Mouse (Mus musculus) neural tube, embryonic 13.5 days (tissue): Measurements from ENCODE around the gene Dazap1. TPM values are rescaled to one million over a fixed set of nuclear protein-coding genes. Genes with fewer than 3 reads are reported as not detected.
"Not testable (repeated sequence)": the region's sequence is repeated elsewhere in the genome, so short reads cannot be mapped to it uniquely, and the experiment has no call there.

Source experiments
- ATAC-seq: fragments of 200-750 bp; cut with Nextera tagmentation; 2 replicates; pipeline ENCODE4 v1.8.0; 2017; ENCODE audit warnings: low read depth, mild to moderate bottlenecking, moderate TSS enrichment, moderate library complexity
- H3K27ac ChIP-seq: fragments of 300-500 bp; sonication (generic); replicated peaks from 2 replicates; pipeline ENCODE4 v1.5.1; 2015; ENCODE audit warnings: moderate library complexity, mild to moderate bottlenecking, inconsistent platforms
- H3K27me3 ChIP-seq: fragments of 300-500 bp; sonication (generic); 2 replicates; pipeline ENCODE4 v1.6.1; 2015; ENCODE audit warnings: mild to moderate bottlenecking, inconsistent platforms
- H3K36me3 ChIP-seq: fragments of 300-500 bp; sonication (generic); 2 replicates; pipeline ENCODE4 v1.6.1; 2015; ENCODE audit warnings: mild to moderate bottlenecking, inconsistent platforms
- H3K4me1 ChIP-seq: fragments of 300-500 bp; sonication (generic); replicated peaks from 2 replicates; pipeline ENCODE4 v1.6.1; 2015; ENCODE audit warnings: inconsistent platforms
- H3K4me2 ChIP-seq: fragments of 300-500 bp; sonication (generic); 2 replicates; pipeline ENCODE4 v1.6.1; 2015; ENCODE audit warnings: inconsistent platforms, mild to moderate bottlenecking, moderate library complexity
- H3K4me3 ChIP-seq: fragments of 300-500 bp; sonication (generic); 2 replicates; pipeline ENCODE4 v1.5.1; 2015; ENCODE audit warnings: mild to moderate bottlenecking, inconsistent platforms
- H3K9ac ChIP-seq: fragments of 300-500 bp; sonication (generic); 2 replicates; pipeline ENCODE4 v1.6.1; 2015; ENCODE audit warnings: moderate library complexity, mild to moderate bottlenecking, inconsistent platforms
- H3K9me3 ChIP-seq: fragments of 300-500 bp; sonication (generic); 2 replicates; pipeline ENCODE4 v1.6.1; 2016; ENCODE audit warnings: inconsistent platforms
- WGBS: fragments of 180-500 bp; shearing (Covaris S2); methylation state at CpG from one replicate; pipeline ENCODE4 v1.1.7; 2015; 5-methylcytosine and 5-hydroxymethylcytosine counted together
- polyA plus RNA-seq: library from polyadenylated mRNA; unstranded; fragments of >200 nt; fragmentation: Nextera tagmentation; extraction: Ambion mirVana; gene quantifications from 2 replicates; pipeline ENCODE4 v1.2.1, GENCODE M21; 2015

The Dazap1 gene
- polyA plus RNA-seq, 1 experiment from 2014 or later, result 59.8 TPM

DNA sequence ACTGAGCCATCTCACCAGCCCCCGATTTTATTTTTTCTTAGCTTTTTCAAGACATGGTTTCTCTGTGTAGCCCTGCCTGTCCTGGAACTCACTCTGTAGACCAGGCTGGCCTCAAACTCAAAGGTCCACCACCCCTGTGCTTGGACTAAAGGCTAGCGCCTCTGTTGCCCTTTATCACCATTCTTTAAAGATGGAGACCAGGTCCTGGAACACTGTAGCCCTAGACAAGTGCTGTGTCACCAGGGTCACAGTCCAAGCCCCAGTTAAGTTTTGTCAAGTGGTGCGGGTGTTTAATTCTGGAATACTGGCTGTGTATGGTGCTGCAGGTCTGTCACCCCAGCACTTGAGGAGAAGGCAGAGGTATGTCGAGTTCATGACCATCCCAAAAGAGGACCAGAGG lies 24.3 kb upstream of the Dazap1 start:
- no peak overlapping the region for H3K9ac ChIP-seq
- no peaks in the 10 kb centered on the region for H3K27me3 ChIP-seq
- H3K9me3 ChIP-seq, result no peaks in the 10 kb centered on the region
- peaks cover 100% of the 10 kb centered on the region for H3K36me3 ChIP-seq
- no peak overlapping the region for H3K27ac ChIP-seq
- WGBS, result 88% methylated on average over 4 of the region's 4 CpGs
- no peak for ATAC-seq
- no peak overlapping the region for H3K4me2 ChIP-seq
- peaks cover 15% of the 10 kb centered on the region for H3K4me1 ChIP-seq
- H3K4me3 ChIP-seq, result no peak overlapping the region

DNA sequence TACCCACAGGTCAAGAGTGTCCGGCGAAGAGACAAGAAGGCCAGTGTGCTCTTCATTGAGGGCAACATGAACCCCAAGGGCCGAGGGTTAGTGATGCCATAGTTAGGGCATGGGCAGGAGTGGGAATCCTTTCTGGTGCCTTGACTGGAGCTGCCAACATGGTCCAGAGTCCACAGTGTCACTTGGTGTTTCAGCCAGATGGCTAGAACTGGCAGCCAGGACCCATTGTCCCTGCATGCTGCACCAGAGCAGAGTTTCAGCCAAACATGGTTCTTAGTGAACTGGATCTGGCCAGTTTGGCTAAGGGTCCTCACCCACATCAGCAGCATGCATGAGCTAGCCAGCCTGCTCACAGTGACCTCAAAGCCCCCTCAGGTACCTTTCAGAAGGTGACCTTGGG lies 23.0 kb upstream of the Dazap1 start:
- peaks cover 3% of the 10 kb centered on the region for H3K4me1 ChIP-seq
- 85% methylated on average over 3 of the region's 3 CpGs for WGBS
- peaks cover 100% of the 10 kb centered on the region for H3K36me3 ChIP-seq

DNA sequence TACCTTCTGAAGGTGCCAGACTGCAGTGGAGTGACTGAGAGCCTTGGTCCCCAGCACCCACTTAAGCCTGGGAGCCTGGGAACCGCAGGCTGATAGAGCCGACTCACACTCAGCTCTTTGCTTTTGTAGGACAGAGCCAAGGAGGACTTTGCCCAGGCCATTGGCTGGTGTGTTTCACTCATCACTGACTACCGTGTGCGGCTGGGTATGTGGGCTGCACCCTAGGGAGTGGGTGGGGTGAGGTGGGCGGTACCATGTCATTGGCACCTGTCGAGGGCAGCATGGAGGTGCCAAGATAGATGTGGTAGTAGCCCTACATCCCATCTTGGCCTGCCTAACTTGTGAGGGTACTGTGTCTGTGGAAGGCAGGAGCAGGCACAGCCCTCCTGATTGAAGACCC lies 21.5 kb upstream of the Dazap1 start:
- Histone ChIP-seq H3K27ac (no peak overlapping the region), H3K9me3 (no peaks in the 10 kb centered on the region), H3K4me1 (no peaks in the 10 kb centered on the region; the same call in 1 of the 2 replicates), H3K36me3 (peaks cover 97% of the 10 kb centered on the region), H3K4me3 (no peak overlapping the region), H3K4me2 (no peak overlapping the region), H3K27me3 (no peaks in the 10 kb centered on the region), H3K9ac (no peak overlapping the region)
- 93% methylated on average over 6 of the region's 6 CpGs for WGBS
- ATAC-seq, result no peak

More for the DNA sequence above, 23.0 kb upstream of the Dazap1 start:
- no peak for ATAC-seq
- Histone ChIP-seq H3K27ac (no peak overlapping the region), H3K9ac (no peak overlapping the region), H3K4me2 (no peak overlapping the region), H3K27me3 (no peaks in the 10 kb centered on the region), H3K4me3 (no peak overlapping the region), H3K9me3 (no peaks in the 10 kb centered on the region)

DNA sequence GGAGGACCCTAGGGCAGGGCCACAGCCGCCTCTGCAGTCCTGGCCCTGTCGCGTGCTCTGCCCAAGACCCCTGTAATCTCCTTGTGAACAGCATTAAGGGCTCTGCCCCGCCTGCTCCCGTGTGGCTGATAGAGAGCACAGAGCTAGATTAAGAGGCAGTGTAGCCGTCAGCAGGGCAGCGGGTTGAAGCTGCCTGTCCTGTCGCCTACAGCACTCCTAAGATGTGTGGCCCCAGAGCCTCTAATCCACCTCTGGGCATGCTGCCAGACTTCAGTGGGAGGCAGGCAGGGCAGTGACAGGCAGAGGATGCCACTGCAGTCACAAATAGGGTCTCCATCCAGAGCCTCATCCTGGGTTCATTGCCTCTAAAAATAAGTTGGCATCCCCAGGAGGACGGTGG lies 19.2 kb upstream of the Dazap1 start:
- H3K4me2 ChIP-seq, result no peak overlapping the region
- no peaks in the 10 kb centered on the region for H3K9me3 ChIP-seq
- peak overlapping the region; percentile 17; the same call in 1 of the 2 replicates for H3K9ac ChIP-seq
- no peaks in the 10 kb centered on the region for H3K27me3 ChIP-seq
- H3K4me1 ChIP-seq, result peaks cover 6% of the 10 kb centered on the region
- whole genome bisulfite sequencing, result 74% methylated on average over 9 of the region's 9 CpGs
- H3K27ac ChIP-seq, result 0 out of 2 replicates have a peak overlapping the region, but pooled peaks have one; percentile 3
- ATAC-seq, result no peak
- H3K4me3 ChIP-seq, result no peak overlapping the region
- H3K36me3 ChIP-seq, result peaks cover 74% of the 10 kb centered on the region

DNA sequence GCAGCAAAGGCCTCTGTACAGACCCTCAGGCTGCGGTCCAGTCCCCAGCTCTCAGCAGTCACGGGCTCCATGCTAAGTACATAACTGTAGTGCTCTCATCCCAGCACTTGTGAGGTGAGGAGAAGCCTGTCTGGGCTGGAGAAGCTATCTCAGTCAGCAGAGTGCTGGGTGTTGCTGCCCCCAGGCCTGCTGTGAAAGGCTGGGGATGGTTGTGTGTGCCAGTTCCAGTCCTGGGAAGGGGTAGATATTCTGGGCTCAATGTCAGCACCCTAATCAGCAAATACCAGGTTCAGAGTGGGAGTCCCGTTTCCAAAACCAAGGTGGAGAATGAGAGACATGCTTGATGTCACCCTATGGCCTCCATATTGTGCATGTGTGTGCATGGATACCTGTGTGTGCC lies 18.7 kb upstream of the Dazap1 start:
- no peak overlapping the region for H3K27ac ChIP-seq
- H3K4me1 ChIP-seq, result peaks cover 6% of the 10 kb centered on the region

DNA sequence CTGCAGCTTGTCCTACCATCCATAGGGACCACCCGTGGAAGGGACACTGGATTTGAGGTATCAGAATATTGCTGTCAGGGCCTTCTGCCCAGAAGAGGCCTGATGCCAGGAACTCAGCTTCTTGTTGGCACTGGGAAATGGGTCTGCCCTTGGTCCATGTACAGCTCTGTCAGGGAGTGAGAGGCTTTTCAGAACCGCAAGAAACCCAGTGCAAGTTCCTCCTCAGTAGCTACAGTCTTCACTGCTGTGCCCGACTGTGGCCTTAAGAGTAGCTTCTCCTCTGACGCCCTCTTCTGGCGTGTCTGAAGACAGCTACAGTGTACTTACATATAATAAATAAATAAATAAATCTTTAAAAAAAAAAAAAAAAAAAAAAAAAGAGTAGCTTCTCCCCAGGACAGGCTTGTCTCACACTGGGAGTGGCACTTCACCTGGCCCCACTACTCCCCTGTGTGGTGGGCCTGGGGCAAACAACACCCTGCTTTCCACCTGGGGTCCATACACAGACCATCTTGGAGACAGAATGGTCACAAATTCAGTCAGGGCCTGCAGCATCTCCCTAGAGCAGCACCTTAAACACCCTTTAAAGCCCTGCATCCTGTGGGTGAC lies 16.4 kb upstream of the Dazap1 start:
- H3K4me1 ChIP-seq, result peaks cover 15% of the 10 kb centered on the region
- WGBS, result 34% methylated on average over 5 of the region's 5 CpGs
- 0 out of 2 replicates have a peak overlapping the region, but pooled peaks have one; percentile 58 for H3K9ac ChIP-seq
- H3K4me3 ChIP-seq, result no peak overlapping the region
- H3K27me3 ChIP-seq, result no peaks in the 10 kb centered on the region
- peaks cover 46% of the 10 kb centered on the region for H3K36me3 ChIP-seq
- H3K9me3 ChIP-seq, result no peaks in the 10 kb centered on the region
- no peak overlapping the region for H3K4me2 ChIP-seq
- ATAC-seq, result no peak
- H3K27ac ChIP-seq, result no peak overlapping the region

More for the DNA sequence above, 18.7 kb upstream of the Dazap1 start:
- WGBS, result 96% methylated on average over 3 of the region's 3 CpGs
- no peaks in the 10 kb centered on the region for H3K27me3 ChIP-seq
- no peak overlapping the region for H3K4me3 ChIP-seq
- H3K9ac ChIP-seq, result 0 out of 2 replicates have a peak overlapping the region, but pooled peaks have one; percentile 17
- peaks cover 69% of the 10 kb centered on the region for H3K36me3 ChIP-seq
- H3K4me2 ChIP-seq, result no peak overlapping the region
- H3K9me3 ChIP-seq, result no peaks in the 10 kb centered on the region
- ATAC-seq, result no peak

DNA sequence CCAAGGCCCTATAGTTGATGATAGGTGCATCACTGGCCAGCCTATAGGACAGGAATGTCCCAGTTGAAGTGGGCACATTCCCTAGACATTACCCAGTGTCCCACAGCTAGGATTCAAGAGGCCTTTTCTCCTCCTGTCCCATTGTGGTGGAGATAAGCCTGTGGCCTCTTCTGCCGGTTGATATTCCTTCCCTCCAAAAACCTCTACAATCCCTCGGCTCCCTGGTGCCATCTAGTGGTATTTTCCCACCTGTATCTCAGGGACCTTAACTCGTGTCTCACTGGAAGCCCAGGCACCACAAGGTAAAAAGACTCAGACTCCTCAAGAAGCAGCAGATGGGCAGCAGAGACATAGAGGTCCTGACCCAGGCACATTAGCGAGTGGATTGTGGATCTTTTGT lies 15.7 kb upstream of the Dazap1 start:
- 6% methylated on average over 4 of the region's 4 CpGs for WGBS
- H3K27me3 ChIP-seq, result no peaks in the 10 kb centered on the region
- peaks cover 22% of the 10 kb centered on the region for H3K4me1 ChIP-seq
- H3K9ac ChIP-seq, result peak overlapping the region; percentile 58
- H3K4me2 ChIP-seq, result no peak overlapping the region
- ATAC-seq, result 0 out of 2 replicates have a peak, but pooled peaks have one; percentile 16
- H3K27ac ChIP-seq, result peak overlapping the region; percentile 74
- peaks cover 39% of the 10 kb centered on the region for H3K36me3 ChIP-seq
- H3K9me3 ChIP-seq, result no peaks in the 10 kb centered on the region
- H3K4me3 ChIP-seq, result no peak overlapping the region

DNA sequence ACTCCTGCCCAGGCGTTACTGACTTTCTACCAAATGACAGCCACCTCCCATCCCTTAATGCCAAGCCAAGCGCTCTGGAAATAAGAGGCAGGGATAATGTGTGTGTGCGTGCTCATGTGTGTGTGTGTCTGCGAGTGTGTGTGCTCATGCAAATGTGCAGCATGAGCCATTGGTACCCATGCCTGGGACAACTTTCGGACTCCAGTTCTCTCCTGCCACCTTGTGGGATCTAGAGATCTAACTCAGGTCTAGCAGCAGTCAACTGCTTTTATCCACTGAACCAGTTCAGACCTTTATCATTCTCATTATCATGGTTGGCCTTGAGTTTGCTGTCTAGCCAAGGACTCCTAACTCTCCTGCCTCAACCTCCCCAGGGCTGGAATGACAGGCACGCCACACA lies 13.4 kb upstream of the Dazap1 start:
- no peak overlapping the region for H3K4me3 ChIP-seq
- H3K9ac ChIP-seq, result no peak overlapping the region
- no peaks in the 10 kb centered on the region for H3K27me3 ChIP-seq
- H3K4me2 ChIP-seq, result no peak overlapping the region
- 55% methylated on average over 6 of the region's 6 CpGs for WGBS
- no peak overlapping the region for H3K27ac ChIP-seq
- no peaks in the 10 kb centered on the region for H3K9me3 ChIP-seq
- ATAC-seq, result no peak
- H3K36me3 ChIP-seq, result peaks cover 18% of the 10 kb centered on the region
- H3K4me1 ChIP-seq, result peaks cover 30% of the 10 kb centered on the region

DNA sequence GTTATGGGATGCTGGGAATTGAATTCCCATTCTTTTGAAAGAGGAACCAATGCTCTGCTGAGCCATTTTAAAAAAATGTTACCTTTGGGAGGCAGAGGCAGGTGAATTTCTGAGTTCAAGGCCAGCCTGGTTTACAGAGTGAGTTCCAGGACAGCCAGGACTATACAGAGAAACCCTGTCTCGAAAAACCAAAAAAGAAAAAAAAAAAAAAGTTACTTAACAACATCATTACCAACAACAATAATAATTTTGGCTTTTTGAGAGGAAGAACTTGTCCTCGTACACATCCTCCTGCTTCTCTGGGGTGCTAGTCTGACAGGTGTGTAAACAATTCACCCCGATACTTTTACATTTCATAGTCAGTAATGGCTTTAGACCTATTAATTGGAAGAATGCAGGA lies 12.8 kb upstream of the Dazap1 start:
- Histone ChIP-seq H3K4me3 (peak overlapping the region; percentile 78), H3K4me2 (peak overlapping the region; percentile 97), H3K36me3 (peaks cover 18% of the 10 kb centered on the region), H3K4me1 (peaks cover 30% of the 10 kb centered on the region)
- ATAC-seq, H3K9ac ChIP-seq, H3K27ac ChIP-seq, H3K27me3 ChIP-seq, H3K9me3 ChIP-seq: not testable (repeated sequence)
- WGBS, result 44% methylated on average over 3 of the region's 3 CpGs

DNA sequence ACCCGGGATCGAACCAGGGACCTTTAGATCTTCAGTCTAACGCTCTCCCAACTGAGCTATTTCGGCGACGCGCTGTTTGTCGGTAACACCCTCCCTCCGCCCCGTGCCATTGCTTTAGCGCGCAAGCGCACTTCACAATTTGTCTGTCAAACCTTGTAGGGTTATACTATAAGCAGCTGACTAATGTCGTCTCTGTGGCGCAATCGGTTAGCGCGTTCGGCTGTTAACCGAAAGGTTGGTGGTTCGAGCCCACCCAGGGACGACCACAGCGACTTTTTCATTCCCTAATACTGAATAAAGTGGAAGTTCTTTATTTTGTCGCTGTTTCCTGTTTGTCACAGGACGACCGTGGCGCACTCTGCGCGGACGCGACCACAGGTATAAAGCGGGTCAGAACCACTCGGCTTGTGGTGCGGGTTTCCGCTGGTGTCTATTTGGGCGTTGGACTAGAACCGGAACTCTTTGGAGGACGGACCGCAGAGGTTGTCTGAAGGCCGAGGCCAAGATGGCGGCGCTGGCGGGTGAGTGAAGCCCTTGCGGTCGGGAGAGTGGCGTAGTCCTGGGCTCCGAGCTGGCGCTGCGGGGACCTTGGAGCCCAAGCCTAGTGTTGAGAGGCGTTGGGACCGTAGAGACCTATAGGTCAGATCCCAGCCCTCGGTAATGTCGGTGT lies 12.2 kb upstream of the Dazap1 start, which contains the start of gene Ndufs7:
TSS of gene Ndufs7 (plus strand) at position 151 of the 670 bp plus-strand sequence.
- Histone ChIP-seq H3K9me3 (no peaks in the 10 kb centered on the region), H3K4me1 (peaks cover 30% of the 10 kb centered on the region), H3K27ac (peak within 1 kb of the TSS; percentile 92), H3K9ac (peak within 1 kb of the TSS; percentile 88), H3K4me2 (peak within 1 kb of the TSS; percentile 97), H3K27me3 (no peaks in the 10 kb centered on the region), H3K4me3 (peak within 1 kb of the TSS; percentile 78), H3K36me3 (peaks cover 18% of the 10 kb centered on the region)
- ATAC-seq, result peak; percentile 86
- WGBS, result under 1% methylated on average over 53 of the region's 53 CpGs

DNA sequence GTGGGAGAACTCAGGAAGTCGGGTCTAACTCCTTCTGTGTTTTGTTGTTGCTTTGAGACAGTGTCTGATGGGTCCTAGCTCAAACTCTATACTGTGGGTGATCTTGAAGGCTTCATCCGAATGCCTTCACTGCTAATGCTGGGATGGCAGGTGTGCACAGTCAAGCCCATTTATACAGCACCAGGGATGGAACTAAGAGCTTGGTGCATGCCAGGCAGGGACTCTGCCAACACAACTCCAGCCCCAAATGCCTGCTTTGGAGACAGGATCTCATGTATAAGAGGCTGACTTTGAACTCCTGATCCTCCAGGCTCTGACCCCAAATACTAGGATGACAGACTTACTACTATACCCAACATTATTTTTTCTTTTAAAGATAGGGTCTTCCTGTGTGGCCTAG lies 11.2 kb upstream of the Dazap1 start:
- peak overlapping the region; percentile 97 for H3K4me2 ChIP-seq
- H3K27ac ChIP-seq, result peak overlapping the region; percentile 92; the same call in 1 of the 2 replicates

DNA sequence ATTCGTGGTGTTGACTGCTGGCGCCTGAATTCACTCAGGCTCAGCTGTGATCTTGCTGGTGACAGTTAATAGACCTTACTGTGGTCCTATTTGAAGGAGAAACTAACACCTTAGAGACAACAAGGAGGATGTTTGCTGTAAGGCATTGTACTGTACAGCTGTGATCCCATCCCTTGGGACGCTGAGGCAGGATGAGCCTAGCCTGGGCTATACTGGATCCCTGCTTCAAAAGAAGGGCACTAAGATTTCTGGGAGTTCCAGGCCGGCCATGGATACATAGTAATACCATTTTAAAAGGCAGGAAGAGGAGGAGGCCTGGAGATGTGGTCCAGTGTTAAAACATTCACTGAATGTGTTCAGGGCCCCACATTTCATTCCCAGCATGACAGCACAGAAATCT lies 10.7 kb upstream of the Dazap1 start:
- H3K9me3 ChIP-seq, result no peaks in the 10 kb centered on the region
- WGBS, result 90% methylated on average over 4 of the region's 4 CpGs
- H3K4me1 ChIP-seq, result peaks cover 25% of the 10 kb centered on the region
- H3K27ac ChIP-seq, result no peak overlapping the region
- H3K36me3 ChIP-seq, result peaks cover 29% of the 10 kb centered on the region
- ATAC-seq, result no peak
- H3K4me2 ChIP-seq, result peak overlapping the region; percentile 97
- 0 out of 2 replicates have a peak overlapping the region, but pooled peaks have one; percentile 88 for H3K9ac ChIP-seq
- peak overlapping the region; percentile 78 for H3K4me3 ChIP-seq
- no peaks in the 10 kb centered on the region for H3K27me3 ChIP-seq

More for the DNA sequence above, 11.2 kb upstream of the Dazap1 start:
- Histone ChIP-seq H3K4me1 (peaks cover 30% of the 10 kb centered on the region), H3K9ac (peak overlapping the region; percentile 88), H3K36me3 (peaks cover 24% of the 10 kb centered on the region), H3K9me3 (no peaks in the 10 kb centered on the region), H3K27me3 (no peaks in the 10 kb centered on the region), H3K4me3 (peak overlapping the region; percentile 78)
- 49% methylated on average over 2 of the region's 2 CpGs for WGBS
- no peak for ATAC-seq
